Mouse (Mus musculus): Measurements from ENCODE around the gene Fam171a2.

DNA sequence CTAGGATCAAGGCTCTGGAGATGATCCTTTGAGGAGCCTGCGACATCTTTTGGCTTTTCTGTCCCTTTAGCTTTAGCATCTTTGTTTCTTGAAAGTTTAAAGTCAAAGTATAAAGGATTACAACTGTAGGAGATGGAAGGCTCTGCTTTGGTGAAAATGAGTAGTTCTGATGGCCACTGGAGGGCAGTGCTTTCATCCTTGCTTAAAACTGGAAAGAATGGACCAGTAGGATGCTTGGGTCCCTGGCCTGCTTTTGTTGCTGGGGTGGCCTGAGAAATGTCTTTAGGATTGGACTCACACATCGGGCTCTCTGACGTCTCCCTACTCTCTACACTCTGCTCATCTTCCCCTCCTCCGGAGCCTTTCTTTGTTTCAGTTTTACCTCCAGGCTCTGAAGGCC is 33.4 kb upstream of the Fam171a2 start:
- TF ChIP-seq CTCF (IDR thresholded peaks at IDR 0.05; ENCODE audit: insufficient read depth, low read length) (no peak), POLR2A (IDR thresholded peaks at IDR 0.05; ENCODE audit: borderline replicate concordance, extremely low read depth, low read depth, low read length) (no peak)
